Mouse (Mus musculus) left cerebral cortex, adult 6 months (tissue): ENCODE results near the gene Mbl1. TPM values are rescaled to one million over a fixed set of nuclear protein-coding genes. Genes with fewer than 3 reads are reported as not detected.

Experiments used
- long read RNA-seq, 2 experiments: library from polyadenylated mRNA; unstranded; transcript quantifications; one replicate each; pipeline ENCODE4 v2.0.0; 2019 to 2020
- polyA plus RNA-seq: library from polyadenylated mRNA; unstranded; fragments of <200 nt; fragmentation: Nextera tagmentation; gene quantifications from 2 replicates; pipeline ENCODE4 v1.2.3, GENCODE M21; 2021

Gene Mbl1
- polyA plus RNA-seq = not detected in 2 replicates
- long read RNA-seq, experiment 1 = 0 reads
- long read RNA-seq, experiment 2 = 0 reads

GRCm38 (mm10) chr14:41151220-41151898, at the start of gene Mbl1:
Gene Mbl1, plus strand, starts transcription at chr14:41151458.

GRCm38 (mm10) chr14:41104853-41105444, 46.3 kb upstream of the Mbl1 start, which contains the start of gene Mat1a:
Gene Mat1a, plus strand, starts transcription at chr14:41105035.

GRCm38 (mm10) chr14:41131540-41131939, 19.7 kb upstream of the Mbl1 start, which contains the start of gene Sftpa1:
Gene Sftpa1, plus strand, starts transcription at chr14:41131782.

DNA sequence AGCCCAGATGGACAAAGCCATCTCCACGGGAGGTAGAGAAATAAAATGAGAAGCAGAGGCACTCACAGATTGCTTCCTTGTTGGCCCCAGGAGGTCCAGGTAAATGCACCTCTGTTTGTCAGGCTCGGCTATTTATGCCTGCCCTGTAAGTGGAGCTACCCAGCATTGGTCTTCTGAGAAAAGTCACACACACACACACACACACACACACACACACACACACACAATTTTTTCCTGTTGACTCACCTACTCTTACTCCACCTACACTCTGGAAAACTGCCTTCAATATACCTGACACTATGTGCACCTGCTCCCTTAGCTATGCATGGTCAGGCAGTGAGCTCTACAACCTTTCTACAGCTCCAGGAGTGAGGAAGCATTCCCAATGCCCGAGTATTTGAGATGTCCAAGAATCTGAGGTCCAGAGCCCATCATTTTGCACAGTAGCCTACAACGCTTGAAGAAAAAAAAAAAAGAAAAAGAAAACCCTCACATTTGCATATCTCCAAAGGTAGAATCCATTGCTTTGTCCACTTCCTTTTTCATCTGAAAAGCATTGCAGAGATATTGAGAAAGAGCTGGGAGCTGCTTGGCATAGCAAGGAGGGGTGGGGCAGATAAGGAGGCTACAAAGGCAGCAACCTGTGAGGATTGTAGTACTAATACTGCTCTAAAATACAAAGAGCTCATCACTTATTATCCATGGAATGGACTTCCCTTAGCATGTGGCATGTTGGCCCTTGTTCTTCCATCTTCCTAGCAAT, 34.0 kb downstream of the Mbl1 start, which contains the start of gene Sftpd:
Gene Sftpd (minus strand): TSS at position 91 of the 763 bp plus-strand sequence.

Other genes starting within 250 kb of the Mbl1 start
- 24.2 and 28.3 TPM in 2 replicates for gene Tspan14, start 184.7 kb upstream of the Mbl1 start, polyA plus RNA-seq
- gene Fam213a, start 137.7 kb upstream of the Mbl1 start, polyA plus RNA-seq = 165 and 181 TPM in 2 replicates
- gene Dydc2, start 82.2 kb upstream of the Mbl1 start, polyA plus RNA-seq = 0.58 and 1.0 TPM in 2 replicates
- not detected in 2 replicates for gene Dydc1, start 78.5 kb upstream of the Mbl1 start, polyA plus RNA-seq
- 0.04 TPM in 1 of 2 replicates, not detected in the other for gene Mat1a, start 46.4 kb upstream of the Mbl1 start, polyA plus RNA-seq
- gene Sftpa1, start 19.7 kb upstream of the Mbl1 start, polyA plus RNA-seq = not detected in 2 replicates
- gene Sftpd, start 33.7 kb downstream of the Mbl1 start, polyA plus RNA-seq = not detected in 2 replicates
- not detected in 2 replicates for gene Gm2832, start 127.3 kb downstream of the Mbl1 start, polyA plus RNA-seq
- gene Gm5798, start 197.2 kb downstream of the Mbl1 start, polyA plus RNA-seq = not detected in 2 replicates
- gene Gm7945, start 234.9 kb downstream of the Mbl1 start, polyA plus RNA-seq = not detected in 2 replicates